In genomic region chr19:42777801-42778200, GRCm38 (mm10) we compare ENCODE assay signal across 9 mouse cellular contexts. TPM values are rescaled to one million over a fixed set of nuclear protein-coding genes. Genes with fewer than 3 reads are reported as not detected.
DNase-seq lines count a peak whose midpoint lies in the region; ATAC-seq and TF ChIP-seq lines count a peak whose summit lies in the region.
"Had no signal": no experiment of that assay in that cellular context is flagged by ENCODE, and none has a peak within 500 bp of the region (broad histone marks: within the 10 kb centered on the region; RNA-seq: fewer than 3 reads in every experiment).

No protein-coding gene starts in this region.

- DNase-seq in cerebellum, adult 18-20 months = peak; percentile 30 to 32
- no peak for DNase-seq in midbrain, postnatal 0 days (ENCODE audit: low spot score)
- DNase-seq in cerebellum, postnatal 25 days = peak; percentile 30 to 62
- peak; percentile 19 for DNase-seq in spleen, adult 12 weeks (ENCODE audit: low spot score)

- TF ChIP-seq CTCF in midbrain, postnatal 0 days (IDR thresholded peaks at IDR 0.05) = peak; percentile 35

- H3K4me3 ChIP-seq in midbrain, postnatal 0 days (ENCODE audit: low read depth, low read length) = no peak overlapping the region
- no peak overlapping the region for H3K4me3 ChIP-seq in midbrain, embryonic 16.5 days (ENCODE audit: low read depth, low read length)
- H3K4me3 ChIP-seq in forebrain, embryonic 16.5 days (replicated peaks; ENCODE audit: low read length) = no peak overlapping the region

- 87% methylated on average over 5 of the region's 5 CpGs for WGBS in midbrain, postnatal 0 days
- WGBS in midbrain, embryonic 16.5 days = 90% methylated on average over 5 of the region's 5 CpGs
- 84% methylated on average over 5 of the region's 5 CpGs for WGBS in forebrain, embryonic 16.5 days

- H3K27ac ChIP-seq in midbrain, postnatal 0 days (ENCODE audit: low read depth, low read length) = no peak overlapping the region
- H3K27ac ChIP-seq in midbrain, embryonic 16.5 days (ENCODE audit: low read length) = no peak overlapping the region
- no peak overlapping the region for H3K27ac ChIP-seq in forebrain, embryonic 16.5 days (ENCODE audit: low read length)
- H3K27ac ChIP-seq: macrophage had no signal

- no peaks in the 10 kb centered on the region for H3K27me3 ChIP-seq in midbrain, postnatal 0 days (ENCODE audit: insufficient read depth, low read length)
- H3K27me3 ChIP-seq in midbrain, embryonic 16.5 days (ENCODE audit: control insufficient read depth, insufficient read depth, low read depth, low read length) = no peaks in the 10 kb centered on the region
- no peaks in the 10 kb centered on the region for H3K27me3 ChIP-seq in forebrain, embryonic 16.5 days (replicated peaks; ENCODE audit: control insufficient read depth, insufficient read depth, low read length)

- H3K4me1 ChIP-seq in midbrain, postnatal 0 days (ENCODE audit: insufficient read depth, low read length) = 0 out of 2 replicates have a peak, but pooled peaks cover 3% of the 10 kb centered on the region
- H3K4me1 ChIP-seq in midbrain, embryonic 16.5 days (ENCODE audit: control insufficient read depth, insufficient read depth, low read length) = no peaks in the 10 kb centered on the region; the same call in 1 of the 2 replicates
- peaks cover 8% of the 10 kb centered on the region for H3K4me1 ChIP-seq in forebrain, embryonic 16.5 days (replicated peaks; ENCODE audit: control insufficient read depth, insufficient read depth, low read length)

- ATAC-seq in cerebellum, adult (ENCODE audit: insufficient number of reproducible peaks, low FRiP score, low TSS enrichment) = no peak
- no peak for ATAC-seq in midbrain, postnatal 0 days (ENCODE audit: low FRiP score)
- no peak for ATAC-seq in midbrain, embryonic 16.5 days
- no peak for ATAC-seq in inflammation-experienced regulatory T-cells, adult 6 months
- ATAC-seq in forebrain, embryonic 16.5 days = no peak

- no peak overlapping the region for H3K4me2 ChIP-seq in midbrain, postnatal 0 days (ENCODE audit: low read depth, low read length, poor library complexity, severe bottlenecking)
- no peak overlapping the region for H3K4me2 ChIP-seq in midbrain, embryonic 16.5 days (ENCODE audit: low read length)
- no peak overlapping the region for H3K4me2 ChIP-seq in forebrain, embryonic 16.5 days (ENCODE audit: low read length)

- H3K36me3 ChIP-seq in midbrain, postnatal 0 days (ENCODE audit: insufficient read depth, low read length) = no peaks in the 10 kb centered on the region
- H3K36me3 ChIP-seq in midbrain, embryonic 16.5 days (ENCODE audit: control insufficient read depth, insufficient read depth, low read length) = no peaks in the 10 kb centered on the region
- no peaks in the 10 kb centered on the region for H3K36me3 ChIP-seq in forebrain, embryonic 16.5 days (ENCODE audit: control insufficient read depth, insufficient read depth)

- no peaks in the 10 kb centered on the region for H3K9me3 ChIP-seq in midbrain, postnatal 0 days (ENCODE audit: low read length)
- H3K9me3 ChIP-seq in midbrain, embryonic 16.5 days (replicated peaks; ENCODE audit: control insufficient read depth, low read length, poor library complexity, severe bottlenecking) = no peaks in the 10 kb centered on the region
- H3K9me3 ChIP-seq in forebrain, embryonic 16.5 days (ENCODE audit: control insufficient read depth, low read length) = no peaks in the 10 kb centered on the region

- no peak overlapping the region for H3K9ac ChIP-seq in midbrain, postnatal 0 days (replicated peaks; ENCODE audit: low read length, poor library complexity, severe bottlenecking)
- H3K9ac ChIP-seq in midbrain, embryonic 16.5 days (ENCODE audit: low read depth, low read length) = no peak overlapping the region
- no peak overlapping the region for H3K9ac ChIP-seq in forebrain, embryonic 16.5 days (replicated peaks; ENCODE audit: low read depth, low read length)

RNA-seq across cellular contexts. Expression of gene Hps1, which starts 2.0 kb away (rescaled TPM):
- 11.0 and 19.7 TPM in 2 replicates for total RNA-seq in midbrain, postnatal 0 days (2014; rRNA removed)
- polyA plus RNA-seq in midbrain, postnatal 0 days (2015; fragmentation: Nextera tagmentation; extraction: Ambion mirVana) = 11.5 and 11.7 TPM in 2 replicates
- 10.9 and 11.7 TPM in 2 replicates for polyA plus RNA-seq in midbrain, embryonic 16.5 days (2015; fragmentation: Nextera tagmentation; extraction: Ambion mirVana)
- polyA plus RNA-seq in inflammation-experienced regulatory T-cells, adult 6 months (2017; shearing (Covaris generic)) = 10 to 100 TPM in 2 of 3 experiments, 1 to 10 TPM in 1; 9.9 to 12.1 (median 10.1) TPM
- 13.8 and 14.5 TPM in 2 replicates for polyA plus RNA-seq in forebrain, embryonic 16.5 days (2015; fragmentation: Nextera tagmentation; extraction: Ambion mirVana)

RNA-seq across cellular contexts. Expression of gene Pyroxd2, which starts 25.2 kb away (rescaled TPM):
- 3.0 and 4.0 TPM in 2 replicates for total RNA-seq in midbrain, postnatal 0 days (2014; rRNA removed)
- polyA plus RNA-seq in midbrain, postnatal 0 days (2015; fragmentation: Nextera tagmentation; extraction: Ambion mirVana) = 2.5 and 2.9 TPM in 2 replicates
- 2.3 and 2.8 TPM in 2 replicates for polyA plus RNA-seq in midbrain, embryonic 16.5 days (2015; fragmentation: Nextera tagmentation; extraction: Ambion mirVana)
- under 1 TPM in 2 of 3 experiments, not detected in 1; 0.38 to 0.55 TPM for polyA plus RNA-seq in inflammation-experienced regulatory T-cells, adult 6 months (2017; shearing (Covaris generic))
- 1.5 and 1.7 TPM in 2 replicates for polyA plus RNA-seq in forebrain, embryonic 16.5 days (2015; fragmentation: Nextera tagmentation; extraction: Ambion mirVana)
